Mouse (Mus musculus): ENCODE measurements around the gene Ttc27. TPM values are rescaled to one million over a fixed set of nuclear protein-coding genes. Genes with fewer than 3 reads are reported as not detected.

The Ttc27 gene
- polyA plus RNA-seq, 1 experiment, result 7.5 TPM

Other genes starting within 250 kb of the Ttc27 start
- gene Yipf4, start 228.2 kb upstream of the Ttc27 start, polyA plus RNA-seq (2012; ENCODE audit: insufficient read depth, insufficient read length, missing spikeins), result 68.4 and 72.0 TPM in 2 replicates
- gene Birc6, start 189.4 kb upstream of the Ttc27 start, polyA plus RNA-seq (2012; ENCODE audit: insufficient read depth, insufficient read length, missing spikeins), result 25.0 and 38.4 TPM in 2 replicates

Measured in brown adipose tissue, adult 24 weeks (tissue).